Mouse (Mus musculus): ENCODE data around the gene Ube2b.
A peak's percentile ranks its signal among the peaks of the same experiment; 100 is the strongest.

The Ube2b gene

GRCm38 (mm10) chr11:51967443-51968401 is 32.8 kb downstream of the Ube2b start, which contains the start of gene Cdkn2aipnl:
TSS of gene Cdkn2aipnl (plus strand) at chr11:51967661.
- peak; percentile 87 to 93 for DNase-seq (ENCODE audit: low spot score in 2 of 2)

- no peak for DNase-seq (ENCODE audit: low spot score in 2 of 2)
These were observed 33.9 kb downstream of the Ube2b start for GRCm38 (mm10) chr11:51966651-51967050.

GRCm38 (mm10) chr11:51962277-51962676 is 38.3 kb downstream of the Ube2b start:
- no peak for DNase-seq (ENCODE audit: low spot score in 2 of 2)

- DNase-seq (ENCODE audit: low spot score in 2 of 2) = no peak
These were observed 38.8 kb downstream of the Ube2b start for GRCm38 (mm10) chr11:51961761-51962160.

- peak in 1 of 2 experiments; percentile 26 for DNase-seq (ENCODE audit: low spot score in 2 of 2)
These were observed 39.5 kb downstream of the Ube2b start for GRCm38 (mm10) chr11:51960967-51961471.

GRCm38 (mm10) chr11:51960061-51960460 is 40.5 kb downstream of the Ube2b start:
- no peak for DNase-seq (ENCODE audit: low spot score in 2 of 2)

GRCm38 (mm10) chr11:51959511-51959910 is 41.1 kb downstream of the Ube2b start:
- DNase-seq (ENCODE audit: low spot score in 2 of 2) = no peak

- DNase-seq (ENCODE audit: low spot score in 2 of 2) = no peak
These were observed 42.8 kb downstream of the Ube2b start for GRCm38 (mm10) chr11:51957760-51958159.

- no peak for DNase-seq (ENCODE audit: low spot score in 2 of 2)
These were observed 44.5 kb downstream of the Ube2b start for GRCm38 (mm10) chr11:51956112-51956511.

- no peak for DNase-seq (ENCODE audit: low spot score in 2 of 2)
These were observed 48.6 kb downstream of the Ube2b start for GRCm38 (mm10) chr11:51951861-51952420.

GRCm38 (mm10) chr11:51949919-51950318 is 50.6 kb downstream of the Ube2b start:
- no peak for DNase-seq (ENCODE audit: low spot score in 2 of 2)

- DNase-seq (ENCODE audit: low spot score in 2 of 2) = no peak
These were observed 51.3 kb downstream of the Ube2b start for GRCm38 (mm10) chr11:51949155-51949840.

GRCm38 (mm10) chr11:51946144-51946543 is 54.4 kb downstream of the Ube2b start:
- DNase-seq (ENCODE audit: low spot score in 2 of 2) = peak in 1 of 2 experiments; percentile 42

- DNase-seq (ENCODE audit: low spot score in 2 of 2) = peak; percentile 59 to 68
These were observed 55.0 kb downstream of the Ube2b start for GRCm38 (mm10) chr11:51945548-51945947.

- no peak for DNase-seq (ENCODE audit: low spot score in 2 of 2)
These were observed 56.3 kb downstream of the Ube2b start for GRCm38 (mm10) chr11:51944239-51944638.

- no peak for DNase-seq (ENCODE audit: low spot score in 2 of 2)
These were observed 57.1 kb downstream of the Ube2b start for GRCm38 (mm10) chr11:51943500-51943841.

- peak in 1 of 2 experiments; percentile 22 for DNase-seq (ENCODE audit: low spot score in 2 of 2)
These were observed 57.7 kb downstream of the Ube2b start for GRCm38 (mm10) chr11:51942602-51943499.

- DNase-seq (ENCODE audit: low spot score in 2 of 2) = no peak
These were observed 60.0 kb downstream of the Ube2b start for GRCm38 (mm10) chr11:51940511-51940955.

- no peak for DNase-seq (ENCODE audit: low spot score in 2 of 2)
These were observed 61.0 kb downstream of the Ube2b start for GRCm38 (mm10) chr11:51939590-51939955.

- DNase-seq (ENCODE audit: low spot score in 2 of 2) = no peak
These were observed 61.6 kb downstream of the Ube2b start for GRCm38 (mm10) chr11:51938817-51939589.
